Mouse (Mus musculus): ENCODE results near the gene Tead3.
"Not testable (repeated sequence)": the region's sequence is repeated elsewhere in the genome, so short reads cannot be mapped to it uniquely, and the experiment has no call there.

Tead3 gene

GRCm38 (mm10) chr17:28329503-28330231 lies 20.9 kb downstream of the Tead3 start:
- no peak for DNase-seq (ENCODE audit: low read depth)

GRCm38 (mm10) chr17:28328946-28329345 lies 21.7 kb downstream of the Tead3 start:
- no peak for DNase-seq (ENCODE audit: low read depth)

GRCm38 (mm10) chr17:28328366-28328928 lies 22.2 kb downstream of the Tead3 start, which contains the start of gene Rpl10a:
Gene Rpl10a, plus strand, starts transcription at chr17:28328471.
- peak; percentile 91 for DNase-seq (ENCODE audit: low read depth)

GRCm38 (mm10) chr17:28327673-28328325 lies 22.8 kb downstream of the Tead3 start:
- DNase-seq (ENCODE audit: low read depth) = no peak

- no peak for DNase-seq (ENCODE audit: low read depth)
Observed at GRCm38 (mm10) chr17:28326951-28327350, 23.7 kb downstream of the Tead3 start.

- no peak for DNase-seq (ENCODE audit: low read depth)
Observed at GRCm38 (mm10) chr17:28325751-28326150, 24.9 kb downstream of the Tead3 start.

- DNase-seq (ENCODE audit: low read depth) = not testable (repeated sequence)
Observed at GRCm38 (mm10) chr17:28324416-28324815, 26.2 kb downstream of the Tead3 start.

- DNase-seq (ENCODE audit: low read depth) = no peak
Observed at GRCm38 (mm10) chr17:28323786-28324185, 26.8 kb downstream of the Tead3 start.

- no peak for DNase-seq (ENCODE audit: low read depth)
Observed at GRCm38 (mm10) chr17:28321700-28322099, 28.9 kb downstream of the Tead3 start.

GRCm38 (mm10) chr17:28317725-28318124 lies 32.9 kb downstream of the Tead3 start:
- no peak for DNase-seq (ENCODE audit: low read depth)

GRCm38 (mm10) chr17:28317091-28317490 lies 33.5 kb downstream of the Tead3 start:
- DNase-seq (ENCODE audit: low read depth) = no peak

- no peak for DNase-seq (ENCODE audit: low read depth)
Observed at GRCm38 (mm10) chr17:28316476-28316875, 34.1 kb downstream of the Tead3 start.

GRCm38 (mm10) chr17:28315611-28316160 lies 34.9 kb downstream of the Tead3 start:
- DNase-seq (ENCODE audit: low read depth) = no peak

GRCm38 (mm10) chr17:28313880-28314225 lies 36.8 kb downstream of the Tead3 start:
- no peak for DNase-seq (ENCODE audit: low read depth)

GRCm38 (mm10) chr17:28313212-28313879 lies 37.3 kb downstream of the Tead3 start, which contains the start of gene Fance:
Gene Fance, plus strand, starts transcription at chr17:28313519.
- peak; percentile 99 for DNase-seq (ENCODE audit: low read depth)

- no peak for DNase-seq (ENCODE audit: low read depth)
Observed at GRCm38 (mm10) chr17:28312232-28313211, 38.1 kb downstream of the Tead3 start.

- no peak for DNase-seq (ENCODE audit: low read depth)
Observed at GRCm38 (mm10) chr17:28311366-28312132, 39.1 kb downstream of the Tead3 start.

- DNase-seq (ENCODE audit: low read depth) = no peak
Observed at GRCm38 (mm10) chr17:28310831-28311230, 39.8 kb downstream of the Tead3 start.

- DNase-seq (ENCODE audit: low read depth) = peak; percentile 94
Observed at GRCm38 (mm10) chr17:28308297-28309195, 42.1 kb downstream of the Tead3 start.

Data from c-Kit-positive CD71-negative TER-119-negative erythroid progenitor cells, embryonic 14.5 days (primary cell).